Mouse (Mus musculus) C2C12 (cell line): ENCODE measurements around the gene Gsk3b.

Source experiments
- CEBPB ChIP-seq: IDR thresholded peaks from one replicate; pipeline ENCODE4 v1.6.1; 2011; ENCODE audit warnings: low read depth, mild to moderate bottlenecking, control low read depth, moderate library complexity
- CTCF ChIP-seq: IDR thresholded peaks from one replicate; pipeline ENCODE4 v1.5.1; 2011; ENCODE audit not compliant: control insufficient read depth, insufficient read depth, insufficient read length
- MAX ChIP-seq: IDR thresholded peaks from one replicate; pipeline ENCODE4 v1.6.1; 2011; ENCODE audit warnings: mild to moderate bottlenecking, control low read depth
- MYOG ChIP-seq: IDR thresholded peaks from one replicate; pipeline ENCODE4 v1.6.1; 2011; ENCODE audit not compliant: control insufficient read depth, insufficient read length; ENCODE audit errors: extremely low read depth
- USF1 ChIP-seq: IDR thresholded peaks from one replicate; pipeline ENCODE4 v1.6.1; 2011; ENCODE audit warnings: low read depth, mild to moderate bottlenecking, control low read depth, moderate library complexity

GRCm38 (mm10) chr16:38144898-38145297, 56.1 kb downstream of the Gsk3b start:
- TF ChIP-seq CTCF (no peak), MYOG (no peak), USF1 (no peak), CEBPB (no peak), MAX (no peak)
